Mouse (Mus musculus) inflammation-experienced regulatory T-cells, adult 16 weeks (primary cell): ENCODE data around the gene Gm42957. TPM values are rescaled to one million over a fixed set of nuclear protein-coding genes. Genes with fewer than 3 reads are reported as not detected.

Experiments used
- polyA plus RNA-seq: library from polyadenylated mRNA; unstranded; fragments of 100-300 nt; shearing (Covaris generic); gene quantifications from one replicate; pipeline ENCODE4 v1.2.1, GENCODE M21; 2017

The Gm42957 gene
- polyA plus RNA-seq, result 0.11 TPM

DNA sequence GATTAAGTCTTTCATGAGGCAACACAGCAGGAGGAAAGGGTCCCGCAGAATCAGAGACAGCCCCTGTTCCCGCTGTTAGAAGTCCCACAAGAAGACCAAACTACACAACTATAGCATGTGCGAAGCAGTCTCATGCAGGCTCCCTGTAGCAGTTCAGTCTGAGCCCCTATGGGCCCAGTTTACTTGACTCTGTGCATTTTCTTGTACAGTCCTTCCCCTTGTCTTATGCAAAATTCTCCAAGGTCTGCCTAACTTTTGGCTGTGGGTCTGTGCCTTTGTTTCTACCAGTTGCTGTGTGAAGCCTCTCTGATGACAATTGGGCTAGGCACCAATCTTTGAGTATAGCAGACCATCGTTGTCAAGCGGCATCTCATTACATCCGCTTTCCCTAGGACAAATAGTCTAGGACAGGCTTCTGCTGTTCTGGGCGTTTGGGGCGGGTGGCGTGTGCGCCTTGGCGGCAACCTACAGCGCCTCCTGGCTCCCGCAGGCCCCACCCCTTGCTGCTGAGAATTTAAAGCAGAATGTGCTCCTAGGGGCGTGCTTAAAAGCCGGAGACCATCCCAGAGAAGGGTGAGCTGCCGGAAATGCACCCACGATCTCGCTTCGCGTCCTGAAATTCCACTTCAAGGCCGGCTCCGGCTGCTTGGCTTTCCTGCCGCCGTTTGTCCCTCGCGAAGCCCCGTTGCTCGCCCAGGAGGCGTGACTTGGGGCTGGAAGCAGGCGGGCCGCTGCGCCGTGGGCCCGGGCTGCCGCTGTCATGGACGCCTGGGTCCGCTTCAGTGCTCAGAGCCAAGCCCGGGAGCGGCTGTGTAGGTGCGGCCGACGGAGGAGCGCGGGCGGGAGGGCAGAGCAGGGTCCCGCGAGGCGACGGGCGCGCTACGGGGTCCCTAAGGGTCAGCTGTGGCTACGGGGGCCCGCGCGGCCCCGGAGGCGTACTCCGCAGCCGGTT is at the start of gene Gm42957, which contains the start of gene Pex11b:
Gm42957 (plus strand) TSS at position 547 of the 952 bp plus-strand sequence.
Pex11b (plus strand) TSS at position 449 of the 952 bp plus-strand sequence.

DNA sequence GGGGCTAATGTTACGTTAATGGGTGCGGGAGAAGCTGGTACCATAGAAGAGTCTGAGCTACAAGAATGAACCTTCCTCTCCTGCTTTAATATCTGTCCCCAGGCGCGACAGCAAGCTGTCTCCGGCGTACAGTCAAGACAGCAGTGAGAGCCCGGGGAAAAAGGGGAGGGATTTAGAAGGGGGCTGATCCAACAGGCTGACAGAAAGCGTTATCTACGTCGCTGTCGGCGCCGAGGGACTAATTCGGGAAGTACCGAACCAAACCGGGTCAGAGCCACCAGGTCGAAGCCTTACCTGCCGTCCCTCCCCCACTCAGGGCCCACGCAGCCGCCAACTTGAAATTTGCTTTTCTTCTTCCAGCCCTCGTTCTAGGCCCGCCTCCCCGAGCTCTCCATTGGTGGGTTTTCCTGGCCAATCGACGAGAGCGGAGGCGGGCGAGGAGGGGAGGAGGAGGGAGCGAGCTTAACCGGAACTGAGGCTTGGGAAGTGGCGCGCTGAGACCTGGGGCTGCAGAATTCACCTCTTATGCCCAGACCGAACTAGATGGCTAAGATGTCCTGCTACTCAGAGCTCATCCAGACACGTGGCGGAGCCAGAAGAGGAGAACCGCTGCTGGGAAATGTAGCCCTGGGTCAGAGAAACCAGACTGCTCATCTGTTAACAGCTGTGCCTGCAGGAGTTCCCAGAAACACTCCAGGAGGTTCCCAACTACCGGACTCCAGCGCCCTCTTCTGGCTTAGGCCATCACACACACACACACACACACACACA is 41.3 kb upstream of the Gm42957 start, which contains the start of gene Polr3gl:
Polr3gl (minus strand) TSS at position 392 of the 771 bp plus-strand sequence.

DNA sequence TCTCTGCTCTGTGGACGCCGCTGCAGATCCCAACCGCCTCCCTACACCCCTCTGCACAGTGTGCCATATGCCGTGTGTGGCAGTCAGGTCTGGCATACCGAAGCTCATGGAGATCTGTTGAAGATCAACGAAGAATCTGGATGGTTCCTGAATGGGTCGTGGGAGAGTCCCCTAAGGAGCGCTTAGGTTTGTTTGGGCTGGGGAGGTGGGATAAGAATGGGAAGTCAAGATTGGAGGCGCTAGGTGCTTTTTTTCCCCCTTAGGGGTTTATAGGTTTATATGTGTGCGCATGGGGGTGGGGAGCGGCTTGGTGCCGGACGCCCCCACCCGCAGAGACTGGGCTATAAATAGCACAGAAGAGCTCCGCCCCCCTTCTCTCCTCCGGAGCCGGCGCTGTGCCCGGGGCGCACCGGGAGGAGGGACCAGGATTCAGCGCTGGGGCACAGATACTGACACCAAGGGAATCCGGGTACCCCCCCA is 39.0 kb upstream of the Gm42957 start, which contains the start of gene Ankrd34a:
Ankrd34a (plus strand) TSS at position 409 of the 480 bp plus-strand sequence.

DNA sequence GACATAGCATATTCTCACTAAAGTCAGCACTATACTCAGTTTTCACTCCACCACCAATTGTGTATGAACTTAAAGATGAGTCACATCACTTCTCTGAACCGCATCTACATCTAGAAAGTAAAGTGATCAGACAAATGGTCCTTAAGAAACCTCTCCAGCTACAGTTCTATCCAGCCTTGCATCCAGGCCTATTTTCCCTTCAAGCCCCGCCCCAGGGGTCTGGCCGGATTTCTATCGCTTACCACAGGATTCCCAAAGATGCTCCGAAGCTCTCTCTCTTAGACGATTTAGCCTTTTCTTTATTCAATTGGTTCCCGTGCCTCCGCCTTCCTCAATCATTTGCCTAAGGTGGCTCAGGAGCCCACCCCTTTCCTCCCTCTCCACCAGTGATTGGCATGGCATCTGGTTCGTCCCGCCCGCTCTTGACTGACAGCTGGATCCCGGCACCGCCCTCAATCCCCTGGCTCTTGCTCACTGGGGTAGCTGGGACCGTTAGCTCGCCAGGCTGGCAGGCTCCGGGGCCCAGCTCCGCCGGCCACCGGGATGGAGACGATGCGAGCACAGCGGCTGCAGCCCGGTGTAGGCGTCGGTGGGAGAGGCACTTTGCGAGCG is 34.5 kb upstream of the Gm42957 start, which contains the start of gene Lix1l:
Lix1l (plus strand) TSS at position 511 of the 612 bp plus-strand sequence.

DNA sequence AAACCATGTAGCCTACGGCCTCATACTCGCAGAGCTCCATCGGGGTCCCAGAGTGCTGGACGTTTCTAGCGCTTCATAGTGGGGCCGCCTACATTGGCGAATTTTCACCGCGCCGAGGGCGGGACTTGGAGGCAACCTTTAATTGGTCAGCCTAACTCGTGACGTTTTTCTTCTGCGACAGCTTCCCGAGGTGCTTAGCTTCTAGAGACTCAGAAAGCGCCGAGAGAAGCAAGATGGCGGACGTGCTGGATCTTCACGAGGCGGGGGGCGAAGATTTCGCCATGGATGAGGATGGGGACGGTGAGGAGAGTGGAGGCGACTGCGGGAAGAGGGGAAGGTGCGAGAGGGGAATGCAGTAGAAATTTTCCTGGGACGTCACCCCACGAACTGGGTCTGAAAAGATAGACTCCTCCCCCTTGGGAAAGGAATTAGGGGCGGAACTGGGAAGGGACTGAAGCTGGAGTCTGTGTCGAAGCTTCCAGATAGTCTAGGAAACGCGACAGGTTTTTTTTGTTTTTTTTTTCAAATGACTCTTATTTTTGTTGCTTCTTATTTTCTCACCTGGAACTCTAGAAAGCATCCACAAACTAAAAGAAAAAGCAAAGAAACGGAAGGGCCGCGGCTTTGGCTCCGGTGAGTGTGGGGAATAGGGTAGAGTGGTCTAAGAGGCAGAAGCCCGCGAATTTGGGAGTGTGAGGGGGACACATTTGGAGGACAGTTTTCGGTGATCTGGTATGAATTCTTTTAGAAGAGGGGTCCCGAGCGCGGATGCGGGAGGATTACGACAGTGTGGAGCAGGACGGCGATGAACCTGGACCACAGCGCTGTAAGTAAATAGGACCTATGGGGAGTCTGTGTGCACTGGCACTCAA is 5.3 kb upstream of the Gm42957 start, which contains the start of gene Rbm8a:
Rbm8a (plus strand) TSS at position 205 of the 872 bp plus-strand sequence.

DNA sequence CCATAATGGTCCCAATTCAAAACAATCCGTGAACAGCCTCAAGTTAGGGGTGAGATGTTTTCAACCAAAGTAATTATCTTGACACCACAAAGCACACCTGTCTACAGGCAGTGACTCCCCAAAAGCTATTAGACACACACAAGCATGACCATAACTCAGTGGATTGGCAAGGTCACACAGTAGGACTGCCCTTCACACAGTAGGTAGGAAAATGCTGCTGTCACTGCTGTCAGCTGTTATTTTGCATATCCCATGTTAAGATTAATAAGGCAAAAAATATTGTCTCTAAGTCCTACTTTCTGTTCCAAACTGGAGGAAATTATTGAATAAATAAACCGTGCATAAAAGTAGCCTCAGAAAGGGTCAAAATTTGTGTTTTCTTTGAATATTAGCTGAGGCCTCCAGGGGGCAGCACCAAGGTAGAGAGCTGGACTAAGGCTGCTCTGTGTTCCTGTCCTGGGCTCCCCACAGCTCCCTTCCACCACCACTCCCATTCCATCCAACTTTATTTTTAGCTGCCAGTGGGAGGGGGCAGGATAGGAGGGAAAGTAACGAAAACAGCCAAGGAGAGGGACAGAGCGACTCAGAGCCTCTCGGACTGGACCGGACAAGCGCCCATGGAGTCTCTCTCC is 9.9 kb downstream of the Gm42957 start, which contains the start of gene Itga10:
Itga10 (plus strand) TSS at position 567 of the 632 bp plus-strand sequence.

DNA sequence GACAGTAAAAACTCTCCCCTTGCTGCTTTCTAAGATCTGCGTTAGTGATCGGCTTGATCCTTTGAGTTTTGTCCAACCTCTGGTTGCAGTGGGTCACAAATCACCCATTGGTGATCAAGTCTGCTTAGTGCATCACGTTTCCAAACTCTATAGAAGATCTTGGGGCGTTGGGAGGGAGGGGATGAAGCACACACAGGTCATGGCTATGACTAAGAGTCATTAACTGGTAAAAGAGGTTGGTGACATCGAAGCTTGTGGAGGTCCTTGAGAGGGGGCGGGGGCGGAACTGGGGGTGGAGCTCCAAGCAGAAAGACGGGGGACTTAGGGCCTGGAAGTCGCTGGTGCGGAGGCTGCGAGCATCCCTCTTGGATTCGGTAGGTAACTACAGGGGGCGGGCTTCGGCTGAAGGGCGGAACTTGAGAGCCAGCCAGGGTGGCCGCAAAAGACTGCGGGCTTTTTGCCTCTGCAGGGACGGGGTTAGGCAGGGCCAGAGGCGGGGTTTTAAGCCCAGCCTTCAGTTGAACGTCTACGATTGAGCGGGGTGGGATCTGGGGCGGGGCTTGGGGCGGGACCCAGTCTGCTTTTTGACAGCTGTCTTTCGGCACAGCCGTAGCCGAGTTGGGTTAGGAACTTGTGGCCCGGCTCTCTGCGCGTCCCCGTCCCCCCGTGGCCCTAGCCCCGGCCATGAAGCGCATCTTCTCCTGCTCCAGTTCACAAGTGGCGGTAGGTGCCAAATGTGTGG is 34.6 kb downstream of the Gm42957 start, which contains the start of gene Ankrd35:
Ankrd35 (plus strand) TSS at position 405 of the 742 bp plus-strand sequence.

DNA sequence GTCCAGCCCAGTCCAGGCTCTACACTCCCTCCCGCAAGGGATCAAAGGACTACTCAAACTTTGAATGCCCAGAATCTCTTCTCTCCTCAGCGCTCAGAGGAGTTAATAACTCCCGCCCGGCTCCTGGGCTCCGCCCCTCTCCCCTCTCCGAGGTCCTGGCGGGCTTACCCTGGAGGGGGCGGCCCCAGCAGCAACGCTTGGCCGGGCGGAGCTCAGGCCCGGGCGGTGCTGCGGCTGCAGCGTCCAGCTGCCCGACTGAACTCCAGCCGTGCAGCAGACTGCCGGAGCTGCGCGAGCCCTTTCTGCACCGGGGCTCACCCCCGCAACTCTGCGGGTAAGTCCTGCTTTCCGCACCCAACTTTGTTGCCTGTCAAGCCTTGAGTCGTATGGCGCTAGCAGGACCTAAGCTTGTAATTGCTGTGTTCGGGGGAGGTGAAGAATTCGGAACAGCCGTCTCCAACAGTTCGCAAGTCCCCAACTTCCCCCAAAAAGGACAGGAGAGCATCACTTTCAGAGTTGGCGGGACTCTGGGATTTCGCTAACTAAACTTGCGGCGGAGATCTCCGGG is 61.0 kb downstream of the Gm42957 start, which contains the start of gene Pias3:
Pias3 (plus strand) TSS at position 187 of the 568 bp plus-strand sequence.

Other genes with a start within 250 kb of the Gm42957 start
- gene BC107364, start 183.2 kb upstream of the Gm42957 start, polyA plus RNA-seq, result not detected
- gene Hfe2, start 110.3 kb upstream of the Gm42957 start, polyA plus RNA-seq, result not detected
- 1,077 TPM for gene Txnip, start 77.5 kb upstream of the Gm42957 start, polyA plus RNA-seq
- not detected for gene Gm16253, start 58.5 kb upstream of the Gm42957 start, polyA plus RNA-seq
- 25.2 TPM for gene Polr3gl, start 41.3 kb upstream of the Gm42957 start, polyA plus RNA-seq
- gene Ankrd34a, start 38.8 kb upstream of the Gm42957 start, polyA plus RNA-seq, result not detected
- gene Lix1l, start 34.3 kb upstream of the Gm42957 start, polyA plus RNA-seq, result 0.84 TPM
- gene Rbm8a, start 5.5 kb upstream of the Gm42957 start, polyA plus RNA-seq, result 270 TPM
- 83.9 TPM for gene Pex11b, start 98 bp upstream of the Gm42957 start, polyA plus RNA-seq
- gene Itga10, start 10.1 kb downstream of the Gm42957 start, polyA plus RNA-seq, result 0.22 TPM
- 0.39 TPM for gene Ankrd35, start 34.7 kb downstream of the Gm42957 start, polyA plus RNA-seq
- 29.6 TPM for gene Pias3, start 60.9 kb downstream of the Gm42957 start, polyA plus RNA-seq
- 1.7 TPM for gene Nudt17, start 73.1 kb downstream of the Gm42957 start, polyA plus RNA-seq
- 75.6 TPM for gene Polr3c, start 92.2 kb downstream of the Gm42957 start, polyA plus RNA-seq
- gene Rnf115, start 92.2 kb downstream of the Gm42957 start, polyA plus RNA-seq, result 57.4 TPM
- 0.33 TPM for gene Pdzk1, start 193.8 kb downstream of the Gm42957 start, polyA plus RNA-seq
- 34.1 TPM for gene Cd160, start 193.9 kb downstream of the Gm42957 start, polyA plus RNA-seq